Mouse (Mus musculus) forebrain, embryonic 12.5 days (tissue): ENCODE results near the gene Arhgef1. TPM values are rescaled to one million over a fixed set of nuclear protein-coding genes. Genes with fewer than 3 reads are reported as not detected.

Source experiments
- ATAC-seq: fragments of 200-750 bp; cut with Nextera tagmentation; 2 replicates; pipeline ENCODE4 v1.8.0; 2017; ENCODE audit warnings: moderate TSS enrichment; ENCODE audit not compliant: low FRiP score
- H3K27ac ChIP-seq: fragments of 300-500 bp; sonication (generic); 2 replicates; pipeline ENCODE4 v1.5.1; 2016; ENCODE audit warnings: mild to moderate bottlenecking
- H3K27me3 ChIP-seq: fragments of 300-500 bp; sonication (generic); 2 replicates; pipeline ENCODE4 v1.6.1; 2016; ENCODE audit warnings: mild to moderate bottlenecking
- H3K36me3 ChIP-seq: fragments of 300-500 bp; sonication (generic); replicated peaks from 2 replicates; pipeline ENCODE4 v1.6.1; 2016; ENCODE audit warnings: mild to moderate bottlenecking
- H3K4me1 ChIP-seq: fragments of 300-500 bp; sonication (generic); 2 replicates; pipeline ENCODE4 v1.6.1; 2016
- H3K4me2 ChIP-seq: fragments of 300-500 bp; sonication (generic); 2 replicates; pipeline ENCODE4 v1.6.1; 2016; ENCODE audit warnings: mild to moderate bottlenecking, moderate library complexity
- H3K4me3 ChIP-seq: fragments of 300-500 bp; sonication (generic); replicated peaks from 2 replicates; pipeline ENCODE4 v1.5.1; 2016; ENCODE audit warnings: mild to moderate bottlenecking
- H3K9ac ChIP-seq: fragments of 300-500 bp; sonication (generic); 2 replicates; pipeline ENCODE4 v1.6.1; 2016; ENCODE audit warnings: mild to moderate bottlenecking
- H3K9me3 ChIP-seq: fragments of 300-500 bp; sonication (generic); 2 replicates; pipeline ENCODE4 v1.6.1; 2016
- WGBS: fragments of 180-500 bp; shearing (Covaris S2); methylation state at CpG from one replicate; pipeline ENCODE4 v1.1.7; 2016; 5-methylcytosine and 5-hydroxymethylcytosine counted together
- polyA plus RNA-seq: library from polyadenylated mRNA; unstranded; fragments of >200 nt; fragmentation: Nextera tagmentation; extraction: Ambion mirVana; gene quantifications from 2 replicates; pipeline ENCODE4 v1.2.1, GENCODE M21; 2016

Gene Arhgef1
- polyA plus RNA-seq, 1 experiment from 2014 or later, result 73.5 TPM

DNA sequence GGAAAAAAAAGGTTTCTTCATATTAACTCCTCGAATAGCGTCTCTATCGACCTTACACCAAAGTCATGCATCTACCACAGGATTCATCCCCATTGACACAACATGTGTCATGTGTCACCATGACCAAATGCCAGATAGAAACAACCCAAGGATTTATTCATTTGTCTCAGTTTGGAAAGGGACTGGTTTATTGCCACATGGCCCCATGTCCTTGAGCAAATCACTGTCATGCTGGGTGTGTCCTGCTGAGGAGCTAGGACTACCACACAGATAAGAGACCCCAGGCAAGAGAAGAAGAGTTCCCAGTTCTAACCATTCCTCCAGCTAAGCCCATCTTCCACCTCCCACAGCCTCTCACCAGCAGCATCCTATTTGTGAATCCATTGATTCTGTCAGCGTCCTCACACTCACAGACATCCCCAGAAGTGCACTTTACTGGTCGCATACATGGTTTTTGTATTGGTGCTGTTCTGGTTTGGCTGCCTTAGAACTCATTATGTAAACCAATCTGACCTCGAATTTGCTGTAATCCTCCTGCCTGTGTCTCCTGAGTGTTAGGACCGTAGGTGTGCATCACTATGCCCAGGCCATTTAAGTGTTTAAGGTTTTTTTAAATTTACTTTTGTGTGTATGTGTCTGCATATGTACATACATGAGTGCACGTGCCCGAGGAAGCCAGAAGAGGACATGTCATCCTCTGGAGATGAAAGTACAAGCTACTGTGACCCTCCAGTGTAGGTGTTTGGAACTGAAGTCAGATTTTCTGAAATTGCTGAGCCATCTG is 20.1 kb upstream of the Arhgef1 start:
- Histone ChIP-seq H3K4me1 (peaks cover 30% of the 10 kb centered on the region), H3K9ac (no peak overlapping the region), H3K4me3 (no peak overlapping the region), H3K36me3 (peaks cover 20% of the 10 kb centered on the region), H3K4me2 (no peak overlapping the region), H3K9me3 (no peaks in the 10 kb centered on the region), H3K27ac (no peak overlapping the region), H3K27me3 (no peaks in the 10 kb centered on the region)
- WGBS, result 94% methylated on average over 9 of the region's 9 CpGs
- ATAC-seq, result no peak

DNA sequence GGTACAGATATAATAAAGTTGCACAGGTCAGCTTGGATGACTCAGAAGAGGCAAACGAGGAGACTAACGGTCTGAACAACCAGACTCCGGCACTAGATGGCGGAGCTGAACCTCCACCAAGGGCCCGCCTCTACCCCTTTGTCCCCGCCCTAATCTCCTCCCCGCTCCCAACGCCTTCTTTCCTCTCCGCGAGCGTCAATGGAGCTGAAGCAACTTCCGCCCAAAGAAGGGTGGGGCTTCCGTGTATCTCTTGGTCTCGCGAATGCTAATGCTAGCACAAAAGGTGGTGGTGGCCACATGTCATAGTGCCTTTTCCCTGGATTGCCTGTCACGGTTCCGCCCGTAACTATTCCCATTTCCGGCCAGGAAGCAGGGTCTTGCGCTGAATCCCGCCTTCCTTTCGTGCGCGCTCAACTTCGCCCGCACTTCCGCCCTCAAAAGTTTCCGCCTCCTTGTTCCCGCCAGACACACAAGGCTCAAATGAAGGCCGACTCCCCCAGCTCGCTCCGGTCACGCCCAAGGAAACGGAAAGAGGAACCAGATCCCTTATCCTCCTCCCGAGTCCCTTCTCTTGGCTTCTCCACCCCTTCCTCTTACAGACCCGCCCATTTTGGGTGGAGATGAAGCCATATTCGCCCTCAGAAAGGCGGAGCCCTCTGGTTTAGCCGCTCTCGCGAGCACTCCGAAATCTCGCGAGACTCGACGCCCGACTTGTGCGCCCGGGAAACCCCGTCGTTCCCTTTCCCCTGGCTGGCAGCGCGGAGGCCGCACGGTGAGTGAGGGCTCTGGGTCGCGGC is 18.6 kb upstream of the Arhgef1 start, which contains the start of gene Rps19:
Rps19 (plus strand) TSS at position 476 of the 797 bp plus-strand sequence.
- WGBS, result under 1% methylated on average over 57 of the region's 57 CpGs
- Histone ChIP-seq H3K4me3 (peak within 1 kb of the TSS; percentile 99), H3K27me3 (no peaks in the 10 kb centered on the region), H3K9me3 (no peaks in the 10 kb centered on the region), H3K27ac (peak within 1 kb of the TSS; percentile 90), H3K4me1 (peaks cover 35% of the 10 kb centered on the region), H3K36me3 (peaks cover 35% of the 10 kb centered on the region), H3K4me2 (peak within 1 kb of the TSS; percentile 85), H3K9ac (peak within 1 kb of the TSS; percentile 100)
- peak; percentile 92 for ATAC-seq

DNA sequence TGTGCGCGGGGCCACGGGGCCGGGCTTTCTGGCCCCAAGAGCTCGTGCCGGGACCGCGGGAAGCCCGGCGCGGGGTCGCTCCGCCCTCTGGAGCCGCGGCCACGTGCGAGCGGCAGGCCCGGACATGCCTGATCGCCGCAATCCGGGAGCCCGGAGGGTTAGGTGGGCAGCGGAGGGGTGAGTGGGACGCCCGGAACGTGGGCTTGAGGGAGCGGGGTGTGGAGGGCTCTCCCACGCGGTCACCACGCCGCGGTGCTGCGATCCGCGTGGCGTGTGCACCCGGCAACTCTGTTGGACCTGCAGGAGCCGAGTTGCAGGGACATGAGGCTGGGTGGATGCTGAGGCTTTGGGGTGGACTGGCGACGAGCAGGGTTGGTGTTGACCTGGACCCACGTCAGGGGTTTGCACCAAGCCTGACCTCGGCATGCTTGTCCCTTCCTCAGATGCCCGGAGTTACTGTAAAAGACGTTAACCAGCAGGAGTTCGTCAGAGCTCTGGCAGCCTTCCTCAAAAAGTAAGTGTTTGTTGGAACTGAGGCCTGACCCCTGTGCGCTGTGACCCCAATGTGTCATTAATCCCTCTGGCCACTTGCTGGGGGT is 17.9 kb upstream of the Arhgef1 start:
- under 1% methylated on average over 40 of the region's 47 CpGs for WGBS
- Histone ChIP-seq H3K9me3 (no peaks in the 10 kb centered on the region), H3K9ac (peak overlapping the region; percentile 100), H3K36me3 (peaks cover 42% of the 10 kb centered on the region), H3K4me1 (peaks cover 32% of the 10 kb centered on the region), H3K4me3 (peak overlapping the region; percentile 99), H3K4me2 (peak overlapping the region; percentile 85), H3K27ac (peak overlapping the region; percentile 90), H3K27me3 (no peaks in the 10 kb centered on the region)
- ATAC-seq, result peak; percentile 14; the same call in 1 of the 2 replicates

DNA sequence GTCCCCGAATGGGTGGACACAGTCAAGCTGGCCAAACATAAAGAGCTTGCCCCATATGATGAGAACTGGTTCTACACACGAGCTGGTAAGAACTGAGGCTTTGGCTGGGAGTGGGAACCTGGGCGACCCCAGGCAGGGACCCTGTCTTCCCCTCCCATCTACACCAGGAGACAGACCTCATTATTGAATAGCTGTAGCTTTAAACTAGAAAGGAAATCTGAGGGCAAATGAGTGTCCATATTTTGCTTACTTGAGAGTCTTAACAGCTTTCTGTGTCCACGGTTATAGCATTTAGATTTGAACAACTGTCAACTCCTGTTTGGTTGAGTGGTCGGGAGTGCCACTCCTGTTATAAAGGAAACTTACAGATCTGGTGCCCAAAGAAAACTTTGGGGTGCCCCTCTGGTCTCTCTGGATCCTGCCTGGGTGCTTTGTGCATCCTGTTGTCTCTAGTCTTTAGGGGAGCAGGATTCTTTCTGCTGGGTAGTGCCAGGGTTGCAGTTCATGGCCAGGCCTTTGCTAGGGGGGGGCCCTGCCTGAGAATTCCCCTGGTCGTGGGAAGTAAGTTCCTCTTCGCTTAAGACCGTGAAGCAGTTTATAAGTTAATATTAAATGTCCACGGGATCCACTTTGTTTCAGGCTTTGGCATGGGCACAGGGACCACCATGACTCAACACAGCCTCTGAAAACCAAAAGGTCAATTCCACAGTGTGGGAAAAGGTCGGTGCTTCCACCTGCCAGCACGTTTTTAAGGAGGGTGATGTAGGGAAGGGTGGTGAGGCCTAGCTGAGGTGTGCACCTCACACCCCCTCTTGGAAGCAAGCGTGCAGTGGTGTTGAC is 17.0 kb upstream of the Arhgef1 start:
- peaks cover 32% of the 10 kb centered on the region for H3K4me1 ChIP-seq
- H3K27me3 ChIP-seq, result no peaks in the 10 kb centered on the region
- H3K9ac ChIP-seq, result peak overlapping the region; percentile 100
- peaks cover 49% of the 10 kb centered on the region for H3K36me3 ChIP-seq
- H3K27ac ChIP-seq, result peak overlapping the region; percentile 25; the same call in 1 of the 2 replicates
- H3K9me3 ChIP-seq, result no peaks in the 10 kb centered on the region
- H3K4me2 ChIP-seq, result peak overlapping the region; percentile 85
- ATAC-seq, result no peak
- peak overlapping the region; percentile 99 for H3K4me3 ChIP-seq
- 49% methylated on average over 12 of the region's 12 CpGs for WGBS

DNA sequence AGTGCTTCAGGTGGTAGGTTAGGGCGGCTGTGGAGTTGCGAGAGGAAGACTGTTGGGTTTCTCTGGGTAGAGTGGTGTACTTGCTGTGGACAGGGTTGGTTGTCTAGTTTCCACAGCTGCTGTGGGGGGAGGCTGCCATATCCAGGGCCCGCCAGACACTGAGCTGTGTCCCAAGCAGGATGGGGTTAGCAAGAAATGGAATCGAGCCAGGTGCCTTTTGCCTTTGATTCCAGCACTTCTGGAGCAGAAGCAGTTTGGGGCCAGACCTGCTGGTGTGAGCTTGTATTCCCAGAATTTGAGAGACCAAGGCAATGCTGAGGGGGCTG is 16.4 kb upstream of the Arhgef1 start:
- peak overlapping the region; percentile 25; the same call in 1 of the 2 replicates for H3K27ac ChIP-seq
- H3K4me1 ChIP-seq, result peaks cover 32% of the 10 kb centered on the region
- H3K4me3 ChIP-seq, result peak overlapping the region; percentile 99
- no peaks in the 10 kb centered on the region for H3K27me3 ChIP-seq
- no peaks in the 10 kb centered on the region for H3K9me3 ChIP-seq
- no peak for ATAC-seq
- peak overlapping the region; percentile 100 for H3K9ac ChIP-seq
- WGBS, result 71% methylated on average over 4 of the region's 4 CpGs
- H3K4me2 ChIP-seq, result peak overlapping the region; percentile 85
- H3K36me3 ChIP-seq, result peaks cover 55% of the 10 kb centered on the region

DNA sequence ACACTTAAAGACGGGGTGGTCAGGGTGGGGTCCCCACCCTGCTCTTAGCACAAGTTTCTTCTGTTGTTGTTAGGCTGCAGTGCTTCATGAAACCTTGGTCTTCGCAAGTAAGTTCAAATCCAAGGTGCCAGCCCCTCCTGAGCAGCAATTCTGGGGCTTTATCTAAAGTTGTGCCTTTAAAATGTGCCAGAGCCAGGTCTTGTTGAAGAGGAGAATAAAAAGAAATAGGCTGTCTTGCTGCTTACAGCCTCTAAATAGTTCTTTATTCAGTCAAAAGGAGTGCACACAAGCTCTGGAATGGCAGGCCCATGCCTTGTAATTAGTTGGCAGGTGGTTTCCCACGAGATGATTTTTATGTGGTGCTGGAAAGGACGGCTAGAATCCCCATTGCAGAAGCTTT is 15.6 kb upstream of the Arhgef1 start:
- ATAC-seq, result no peak
- Histone ChIP-seq H3K27ac (no peak overlapping the region; the same call in 1 of the 2 replicates), H3K9me3 (no peaks in the 10 kb centered on the region), H3K27me3 (no peaks in the 10 kb centered on the region), H3K36me3 (peaks cover 58% of the 10 kb centered on the region), H3K4me3 (no peak overlapping the region), H3K4me2 (peak overlapping the region; percentile 85), H3K4me1 (peaks cover 32% of the 10 kb centered on the region), H3K9ac (peak overlapping the region; percentile 100; the same call in 1 of the 2 replicates)
- 67% methylated on average over 4 of the region's 4 CpGs for WGBS

DNA sequence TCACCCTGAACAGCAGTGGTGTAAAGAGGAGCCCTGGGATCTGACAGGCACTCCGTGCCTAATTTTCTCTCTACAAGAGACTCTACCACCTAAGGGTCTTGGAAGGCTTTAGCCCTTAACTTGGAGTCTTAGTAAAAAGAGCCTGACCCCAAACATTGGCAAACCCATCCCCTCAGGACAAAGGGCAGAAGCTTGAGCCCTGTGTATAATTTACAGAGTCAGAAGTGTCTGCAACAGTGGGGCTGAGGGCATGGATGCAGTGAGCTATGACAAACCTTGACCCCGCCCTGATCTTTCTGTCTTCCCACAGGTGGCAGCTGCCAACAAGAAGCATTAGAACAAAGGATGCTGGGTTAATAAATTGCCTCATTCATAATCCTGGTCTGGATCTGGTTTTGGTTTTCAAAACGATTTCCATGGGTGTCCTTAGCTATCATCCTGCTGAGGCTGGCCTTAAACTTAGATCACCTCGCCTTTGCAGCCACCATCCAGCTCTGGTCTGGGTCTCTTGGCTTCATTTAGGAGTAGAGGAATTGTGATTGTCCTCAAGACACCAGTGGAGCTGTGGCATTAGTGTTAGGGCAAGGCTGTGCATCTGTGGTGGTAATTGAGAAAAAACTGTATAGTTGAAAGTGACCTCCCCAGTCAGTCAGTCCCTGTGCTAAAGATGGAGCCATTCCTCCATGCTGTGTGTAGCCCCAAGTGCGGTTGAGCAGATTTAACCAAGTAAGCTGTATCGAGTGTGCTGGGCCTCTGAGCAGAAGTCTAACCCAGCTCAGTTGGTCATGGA is 13.1 kb upstream of the Arhgef1 start:
- Histone ChIP-seq H3K27me3 (no peaks in the 10 kb centered on the region), H3K9me3 (no peaks in the 10 kb centered on the region), H3K36me3 (peaks cover 58% of the 10 kb centered on the region), H3K4me2 (no peak overlapping the region), H3K4me3 (no peak overlapping the region), H3K4me1 (peaks cover 32% of the 10 kb centered on the region), H3K27ac (no peak overlapping the region), H3K9ac (no peak overlapping the region)
- 82% methylated on average over 6 of the region's 6 CpGs for WGBS
- ATAC-seq, result no peak

DNA sequence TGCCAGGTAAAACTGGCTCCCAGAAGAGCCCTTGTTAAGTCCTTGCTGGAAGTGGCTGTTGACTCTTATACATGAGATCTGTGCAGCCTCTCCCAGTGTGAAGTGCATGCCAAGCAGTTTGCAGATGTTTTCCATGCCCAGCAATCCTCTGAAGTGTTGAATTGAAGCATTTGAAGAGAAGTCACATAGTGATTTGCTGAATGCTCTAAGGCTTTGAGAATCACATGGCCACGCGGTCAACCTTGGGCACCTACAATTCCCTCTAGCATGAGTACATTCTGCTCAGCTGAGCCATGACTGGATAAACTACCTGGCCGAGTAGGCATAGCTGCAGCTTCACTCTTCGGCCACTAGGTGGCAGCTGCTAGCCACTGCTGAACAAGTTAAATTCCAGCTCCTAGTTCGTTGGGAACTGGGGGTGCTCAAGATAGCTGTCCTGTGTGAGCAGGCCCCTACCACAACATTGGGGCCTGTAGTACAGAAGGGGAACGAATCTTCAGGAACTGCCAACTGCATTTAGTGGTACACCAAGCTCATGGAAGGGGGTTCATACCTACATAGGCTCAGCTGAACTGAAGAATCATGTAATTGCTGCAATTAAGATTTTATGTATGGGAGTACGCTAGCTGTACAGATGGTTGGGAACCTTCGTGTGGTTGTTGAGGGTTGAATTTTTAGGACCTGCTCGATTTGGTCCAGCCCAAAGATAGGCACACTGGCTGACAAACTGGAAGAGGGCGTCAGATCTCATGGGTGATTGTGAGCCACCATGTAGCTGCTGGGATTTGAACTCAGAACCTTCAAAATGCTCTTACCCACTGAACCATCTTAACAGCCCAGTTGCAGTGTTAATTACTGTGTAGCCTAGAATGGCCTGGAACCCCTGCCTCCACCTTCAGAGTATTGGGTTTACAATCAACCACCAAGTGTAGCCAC is 12.2 kb upstream of the Arhgef1 start:
- H3K4me1 ChIP-seq, result peaks cover 25% of the 10 kb centered on the region
- H3K27ac ChIP-seq, result 0 out of 2 replicates have a peak overlapping the region, but pooled peaks have one; percentile 8
- H3K4me3 ChIP-seq, result no peak overlapping the region
- peaks cover 58% of the 10 kb centered on the region for H3K36me3 ChIP-seq
- 30% methylated on average over 10 of the region's 10 CpGs for WGBS
- H3K27me3 ChIP-seq, result no peaks in the 10 kb centered on the region
- no peaks in the 10 kb centered on the region for H3K9me3 ChIP-seq
- H3K4me2 ChIP-seq, result no peak overlapping the region
- H3K9ac ChIP-seq, result no peak overlapping the region
- peak; percentile 32 for ATAC-seq

DNA sequence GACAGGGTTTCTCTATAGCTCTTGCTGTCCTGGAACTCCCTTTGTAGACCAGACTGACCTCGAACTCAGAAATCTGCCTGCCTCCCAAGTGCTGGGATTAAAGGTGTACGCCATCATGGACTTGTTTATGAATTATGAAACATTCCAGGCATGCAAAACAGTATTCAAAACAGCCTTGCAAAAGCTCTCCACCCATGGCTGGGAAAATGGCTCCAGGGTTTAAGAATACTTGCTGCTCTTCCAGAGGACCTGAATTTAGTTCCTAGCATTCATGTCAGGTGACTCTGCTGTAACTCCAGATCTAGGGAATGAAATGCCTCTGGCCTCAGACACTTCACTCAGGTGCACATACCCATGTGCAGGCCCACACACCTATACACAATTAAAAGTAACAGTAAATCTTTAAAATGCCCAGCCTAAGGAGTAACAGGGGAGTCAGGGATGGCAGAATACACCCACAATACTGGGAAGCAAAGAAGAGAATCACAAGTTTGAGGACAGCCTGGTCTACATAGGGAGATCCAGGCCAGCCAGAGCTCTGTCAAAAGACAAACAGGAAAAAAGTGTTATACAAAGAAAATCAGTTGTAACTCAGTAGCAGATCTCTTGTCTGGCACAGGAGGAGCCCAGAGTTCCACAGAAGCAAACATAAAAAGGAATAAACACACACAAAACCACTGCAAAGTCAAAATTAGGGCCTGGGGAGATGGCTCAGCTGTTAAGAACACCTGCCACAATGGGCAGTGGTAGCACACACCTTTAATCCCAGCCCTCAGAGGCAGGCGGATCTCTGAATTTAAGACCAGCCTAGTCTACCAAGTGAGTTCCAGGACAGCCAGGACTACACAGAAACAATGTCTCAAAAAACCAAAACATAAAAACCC is 11.2 kb upstream of the Arhgef1 start:
- Histone ChIP-seq H3K36me3 (peaks cover 50% of the 10 kb centered on the region), H3K27ac (0 out of 2 replicates have a peak overlapping the region, but pooled peaks have one; percentile 8), H3K4me2 (no peak overlapping the region), H3K4me1 (peaks cover 16% of the 10 kb centered on the region), H3K9me3 (no peaks in the 10 kb centered on the region), H3K4me3 (no peak overlapping the region), H3K9ac (no peak overlapping the region), H3K27me3 (no peaks in the 10 kb centered on the region)
- ATAC-seq, result no peak
- 60% methylated on average over 3 of the region's 3 CpGs for WGBS
